Mouse (Mus musculus): ENCODE measurements around the gene Gm15155. TPM values are rescaled to one million over a fixed set of nuclear protein-coding genes. Genes with fewer than 3 reads are reported as not detected.
"Not testable (repeated sequence)": the region's sequence is repeated elsewhere in the genome, so short reads cannot be mapped to it uniquely, and the experiment has no call there.

The Gm15155 gene
- polyA plus RNA-seq, 1 experiment: not detected

- H3K36me3 ChIP-seq (ENCODE audit: control insufficient read depth, insufficient read depth, low read length): no peaks in the 10 kb centered on the region
- 74% methylated on average over 1 of the region's 1 CpGs for WGBS
- no peak for TF ChIP-seq POLR2A (IDR thresholded peaks at IDR 0.05; ENCODE audit: low read depth, low read length)
- no peak for TF ChIP-seq CTCF (IDR thresholded peaks at IDR 0.05; ENCODE audit: extremely low read depth, insufficient read depth, insufficient read length, insufficient replicate concordance)
These were observed 275.5 kb downstream of the Gm15155 start for GRCm38 (mm10) chrX:155900040-155900439.

GRCm38 (mm10) chrX:155901742-155902141 is 277.2 kb downstream of the Gm15155 start:
- H3K36me3 ChIP-seq (ENCODE audit: control insufficient read depth, insufficient read depth, low read length): no peaks in the 10 kb centered on the region
- no peak for DNase-seq (ENCODE audit: low read depth in 1 of 2, low spot score in 2 of 2)
- H3K4me3 ChIP-seq (ENCODE audit: extremely low read depth, insufficient read depth, insufficient read length): no peak overlapping the region
- H3K27me3 ChIP-seq (ENCODE audit: control insufficient read depth, insufficient read depth, low read length): no peaks in the 10 kb centered on the region
- no peak overlapping the region for H3K27ac ChIP-seq (ENCODE audit: insufficient read depth, low read length)
- TF ChIP-seq POLR2A (IDR thresholded peaks at IDR 0.05; ENCODE audit: low read depth, low read length): no peak
- no peak for TF ChIP-seq CTCF (IDR thresholded peaks at IDR 0.05; ENCODE audit: extremely low read depth, insufficient read depth, insufficient read length, insufficient replicate concordance)
- no peaks in the 10 kb centered on the region for H3K4me1 ChIP-seq (ENCODE audit: control insufficient read depth, insufficient read depth, insufficient read length)

More at GRCm38 (mm10) chrX:155900040-155900439, 275.5 kb downstream of the Gm15155 start:
- Histone ChIP-seq H3K27me3 (ENCODE audit: control insufficient read depth, insufficient read depth, low read length) (no peaks in the 10 kb centered on the region), H3K4me1 (ENCODE audit: control insufficient read depth, insufficient read depth, insufficient read length) (no peaks in the 10 kb centered on the region), H3K4me3 (ENCODE audit: extremely low read depth, insufficient read depth, insufficient read length) (no peak overlapping the region), H3K27ac (ENCODE audit: insufficient read depth, low read length) (no peak overlapping the region)
- no peak for DNase-seq (ENCODE audit: low read depth in 1 of 2, low spot score in 2 of 2)

- H3K4me3 ChIP-seq (ENCODE audit: extremely low read depth, insufficient read depth, insufficient read length): no peak overlapping the region
- WGBS: 47% methylated on average over 1 of the region's 1 CpGs
- TF ChIP-seq CTCF (IDR thresholded peaks at IDR 0.05; ENCODE audit: extremely low read depth, insufficient read depth, insufficient read length, insufficient replicate concordance) (no peak), POLR2A (IDR thresholded peaks at IDR 0.05; ENCODE audit: low read depth, low read length) (no peak)
- H3K27ac ChIP-seq (ENCODE audit: insufficient read depth, low read length): no peak overlapping the region
- H3K27me3 ChIP-seq (ENCODE audit: control insufficient read depth, insufficient read depth, low read length): no peaks in the 10 kb centered on the region
- no peak for DNase-seq (ENCODE audit: low read depth in 1 of 2, low spot score in 2 of 2)
- H3K4me1 ChIP-seq (ENCODE audit: control insufficient read depth, insufficient read depth, insufficient read length): no peaks in the 10 kb centered on the region
- no peaks in the 10 kb centered on the region for H3K36me3 ChIP-seq (ENCODE audit: control insufficient read depth, insufficient read depth, low read length)
These were observed 278.6 kb downstream of the Gm15155 start for GRCm38 (mm10) chrX:155903108-155903507.

GRCm38 (mm10) chrX:156009756-156010155 is 385.2 kb downstream of the Gm15155 start:
- Histone ChIP-seq H3K4me1 (ENCODE audit: control insufficient read depth, insufficient read depth, insufficient read length) (no peaks in the 10 kb centered on the region), H3K27ac (ENCODE audit: insufficient read depth, low read length) (no peak overlapping the region), H3K4me3 (ENCODE audit: extremely low read depth, insufficient read depth, insufficient read length) (no peak overlapping the region), H3K36me3 (ENCODE audit: control insufficient read depth, insufficient read depth, low read length) (no peaks in the 10 kb centered on the region), H3K27me3 (ENCODE audit: control insufficient read depth, insufficient read depth, low read length) (no peaks in the 10 kb centered on the region)
- WGBS: 63% methylated on average over 1 of the region's 1 CpGs
- TF ChIP-seq POLR2A (IDR thresholded peaks at IDR 0.05; ENCODE audit: low read depth, low read length) (no peak), CTCF (IDR thresholded peaks at IDR 0.05; ENCODE audit: extremely low read depth, insufficient read depth, insufficient read length, insufficient replicate concordance) (no peak)
- DNase-seq (ENCODE audit: low read depth in 1 of 2, low spot score in 2 of 2): no peak

GRCm38 (mm10) chrX:156155776-156156175 is 531.2 kb downstream of the Gm15155 start:
- H3K4me3 ChIP-seq (ENCODE audit: extremely low read depth, insufficient read depth, insufficient read length): no peak overlapping the region
- no peak for TF ChIP-seq POLR2A (IDR thresholded peaks at IDR 0.05; ENCODE audit: low read depth, low read length)
- no peak for TF ChIP-seq CTCF (IDR thresholded peaks at IDR 0.05; ENCODE audit: extremely low read depth, insufficient read depth, insufficient read length, insufficient replicate concordance)
- no peaks in the 10 kb centered on the region for H3K27me3 ChIP-seq (ENCODE audit: control insufficient read depth, insufficient read depth, low read length)
- no peaks in the 10 kb centered on the region for H3K36me3 ChIP-seq (ENCODE audit: control insufficient read depth, insufficient read depth, low read length)
- H3K4me1 ChIP-seq (ENCODE audit: control insufficient read depth, insufficient read depth, insufficient read length): no peaks in the 10 kb centered on the region
- no peak for DNase-seq (ENCODE audit: low read depth in 1 of 2, low spot score in 2 of 2)
- 52% methylated on average over 2 of the region's 2 CpGs for WGBS
- no peak overlapping the region for H3K27ac ChIP-seq (ENCODE audit: insufficient read depth, low read length)

- Histone ChIP-seq H3K36me3 (ENCODE audit: control insufficient read depth, insufficient read depth, low read length) (no peaks in the 10 kb centered on the region), H3K27ac (ENCODE audit: insufficient read depth, low read length) (no peak overlapping the region)
- TF ChIP-seq POLR2A (IDR thresholded peaks at IDR 0.05; ENCODE audit: low read depth, low read length) (no peak), CTCF (IDR thresholded peaks at IDR 0.05; ENCODE audit: extremely low read depth, insufficient read depth, insufficient read length, insufficient replicate concordance) (no peak)
These were observed 547.0 kb downstream of the Gm15155 start for GRCm38 (mm10) chrX:156171587-156171986.

GRCm38 (mm10) chrX:156303806-156304205 is 679.3 kb downstream of the Gm15155 start:
- H3K36me3 ChIP-seq (ENCODE audit: control insufficient read depth, insufficient read depth, low read length); H3K27me3 ChIP-seq (ENCODE audit: control insufficient read depth, insufficient read depth, low read length); H3K4me3 ChIP-seq (ENCODE audit: extremely low read depth, insufficient read depth, insufficient read length); H3K4me1 ChIP-seq (ENCODE audit: control insufficient read depth, insufficient read depth, insufficient read length); DNase-seq (ENCODE audit: low read depth in 1 of 2, low spot score in 2 of 2); H3K27ac ChIP-seq (ENCODE audit: insufficient read depth, low read length): not testable (repeated sequence)

More at GRCm38 (mm10) chrX:156171587-156171986, 547.0 kb downstream of the Gm15155 start:
- Histone ChIP-seq H3K27me3 (ENCODE audit: control insufficient read depth, insufficient read depth, low read length) (no peaks in the 10 kb centered on the region), H3K4me3 (ENCODE audit: extremely low read depth, insufficient read depth, insufficient read length) (no peak overlapping the region), H3K4me1 (ENCODE audit: control insufficient read depth, insufficient read depth, insufficient read length) (no peaks in the 10 kb centered on the region)
- no peak for DNase-seq (ENCODE audit: low read depth in 1 of 2, low spot score in 2 of 2)

Other genes starting within 250 kb of the Gm15155 start
- gene Ptchd1, start 927 bp upstream of the Gm15155 start, polyA plus RNA-seq (2012; rRNA removed): 0.56 and 0.60 TPM in 2 replicates

Measured in spleen, adult 2 months (tissue).